Mouse (Mus musculus) megakaryocyte progenitor cell, adult 5-6 weeks (primary cell): ENCODE results near the gene Cfc1. TPM values are rescaled to one million over a fixed set of nuclear protein-coding genes. Genes with fewer than 3 reads are reported as not detected.

ENCODE experiments used
- ATAC-seq: replicated peaks from 2 replicates; pipeline ENCODE4 v1.8.0; 2016; ENCODE audit warnings: mild to moderate bottlenecking, moderate TSS enrichment, inconsistent platforms; ENCODE audit not compliant: poor library complexity
- total RNA-seq, 2 experiments: library from RNA; stranded (forward) in 1 of 2; stranded (reverse) in 1 of 2; fragments of 157-497, 149-512 nt in 1 of 2; fragments of 200-1000 nt in 1 of 2; gene quantifications; 2 replicates each; pipeline versions ENCODE4 v1.2.3 to v1.2.4; 2015 to 2017

The Cfc1 gene
- total RNA-seq, 2 experiments from 2014 or later, result 0.17 TPM; not detected in 1

GRCm38 (mm10) chr1:34547074-34547473, 11.6 kb downstream of the Cfc1 start:
- ATAC-seq, result no peak

DNA sequence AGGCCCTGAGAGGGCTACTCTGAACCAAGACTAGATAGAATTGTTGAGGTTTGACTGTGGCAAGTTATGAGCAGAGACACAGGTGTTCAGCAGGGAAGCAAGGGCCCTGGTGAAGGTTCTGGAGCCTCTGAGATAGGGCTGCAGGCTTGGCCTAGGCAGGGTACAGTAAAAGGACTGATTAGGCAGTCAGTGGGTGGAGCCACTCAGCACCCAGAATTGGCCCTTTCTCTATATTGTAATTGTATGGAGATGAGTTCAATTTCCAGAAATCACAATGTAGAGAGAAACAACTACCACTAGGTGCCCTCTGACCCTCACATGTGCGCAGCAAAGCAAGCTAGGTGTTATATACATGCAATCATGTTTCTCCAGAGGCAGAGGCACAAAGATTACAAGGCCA, 18.2 kb downstream of the Cfc1 start:
- ATAC-seq, result peak; percentile 37

DNA sequence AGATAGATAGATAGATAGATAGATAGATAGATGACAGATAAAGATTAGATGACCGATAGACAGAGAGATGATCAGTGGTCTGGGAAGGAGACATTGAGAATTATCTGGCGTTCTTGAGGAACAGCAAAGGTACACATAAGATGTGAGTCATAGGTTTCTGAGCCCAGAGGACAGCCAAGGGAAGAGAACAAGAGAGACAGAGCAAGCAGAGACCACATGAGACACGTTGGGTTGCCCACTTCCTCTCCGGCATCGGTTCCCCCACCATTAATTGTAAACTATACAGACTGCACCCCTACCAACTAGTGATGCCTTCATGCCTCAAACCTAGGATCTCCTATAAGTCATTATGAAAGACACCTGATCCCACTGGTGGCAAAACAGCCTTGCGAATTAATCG, 18.8 kb downstream of the Cfc1 start:
- peak; percentile 55; the same call in 1 of the 2 replicates for ATAC-seq

DNA sequence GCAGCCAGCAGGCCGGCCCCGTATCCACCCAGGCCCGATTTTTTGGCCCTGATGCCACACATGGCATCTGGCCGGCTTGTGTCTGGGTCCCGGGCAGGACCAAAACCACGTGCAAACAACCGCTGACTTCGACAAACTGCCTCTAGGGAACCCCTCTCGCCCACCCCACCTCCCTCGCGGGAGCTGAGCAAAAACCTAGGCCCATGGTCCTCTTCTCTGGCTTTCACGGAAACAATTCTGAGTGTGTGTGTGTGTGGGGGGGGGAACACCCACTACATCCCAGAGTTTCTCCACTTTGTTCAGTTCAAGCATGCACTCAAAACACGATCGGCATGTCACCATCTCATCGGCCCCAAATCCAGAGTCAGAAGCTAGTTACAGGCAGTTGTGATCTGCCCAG, 25.4 kb downstream of the Cfc1 start, which contains the start of gene Prss40:
Gene Prss40, minus strand, starts transcription at position 101 of the 400 bp plus-strand sequence.
- no peak for ATAC-seq

DNA sequence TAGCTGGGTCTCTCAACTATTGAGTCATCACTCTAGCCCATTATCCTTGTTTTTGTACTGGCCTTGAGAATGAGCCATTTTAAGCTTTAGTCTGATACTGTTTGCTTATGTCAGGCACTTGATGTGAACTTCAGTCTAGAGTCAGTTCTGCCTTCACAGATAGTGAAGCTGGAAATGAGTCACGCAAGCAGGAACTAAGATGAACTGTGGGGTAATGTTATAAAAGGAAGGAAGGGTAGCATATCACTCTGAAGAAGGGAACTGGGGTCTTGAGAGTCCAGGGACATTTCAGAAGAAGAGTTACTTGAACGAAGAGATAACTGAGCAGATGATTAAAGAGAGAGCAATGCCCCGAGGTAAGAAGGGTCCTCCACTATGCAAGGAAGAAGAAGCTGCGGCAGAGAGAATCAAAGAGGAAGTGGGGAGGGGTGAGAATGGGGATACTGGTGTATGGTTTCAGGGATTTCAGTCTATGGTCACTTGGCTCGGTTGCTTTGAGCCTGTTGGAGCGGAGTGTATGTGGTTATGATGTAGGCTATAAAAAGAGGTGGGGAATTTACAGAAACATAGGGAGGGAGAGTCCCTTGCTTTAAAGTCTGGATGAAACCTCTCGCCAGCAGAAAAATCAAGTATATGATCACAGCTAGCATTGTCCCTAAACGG, 29.1 kb downstream of the Cfc1 start:
- ATAC-seq, result peak; percentile 66

DNA sequence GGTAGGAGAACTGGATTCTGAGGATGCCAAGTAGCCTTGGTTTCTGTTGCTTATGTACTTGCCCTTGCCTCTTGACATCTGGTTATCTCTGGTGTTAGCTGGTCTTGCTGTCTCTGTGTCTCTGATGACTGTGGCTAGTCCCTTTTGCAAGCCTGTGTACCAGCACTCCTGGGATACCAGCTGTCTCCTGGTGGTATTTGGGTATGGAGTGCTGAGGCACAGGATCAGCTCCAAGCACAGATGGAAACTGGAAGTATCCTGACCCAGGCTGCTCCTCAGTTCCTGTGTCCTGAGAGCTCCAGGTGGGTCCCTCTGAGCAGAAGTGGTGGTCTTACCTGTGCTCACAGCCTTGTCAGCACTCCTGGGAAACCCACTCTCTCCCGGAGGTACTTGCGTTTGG, 32.7 kb downstream of the Cfc1 start:
- ATAC-seq, result no peak

GRCm38 (mm10) chr1:34569876-34570275, 34.4 kb downstream of the Cfc1 start:
- no peak for ATAC-seq

DNA sequence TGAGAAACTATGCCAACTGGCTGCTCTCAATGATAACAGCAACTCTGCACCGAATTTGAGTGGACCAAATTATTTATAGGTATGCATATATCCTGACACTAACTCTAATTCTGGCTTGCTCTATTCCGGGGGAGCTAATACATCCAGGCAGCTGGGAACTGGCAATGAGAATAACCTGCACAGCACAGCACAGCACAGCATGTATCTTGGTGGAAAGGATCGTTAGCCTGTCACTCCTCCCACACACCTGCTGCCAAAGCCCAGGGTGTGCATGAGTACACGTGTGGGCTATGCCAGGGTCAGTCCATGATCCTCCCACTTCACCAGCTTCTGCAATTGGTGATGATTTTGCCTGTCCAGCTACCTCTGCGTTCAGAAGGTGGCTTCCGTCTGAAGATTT, 36.0 kb downstream of the Cfc1 start:
- ATAC-seq, result no peak

DNA sequence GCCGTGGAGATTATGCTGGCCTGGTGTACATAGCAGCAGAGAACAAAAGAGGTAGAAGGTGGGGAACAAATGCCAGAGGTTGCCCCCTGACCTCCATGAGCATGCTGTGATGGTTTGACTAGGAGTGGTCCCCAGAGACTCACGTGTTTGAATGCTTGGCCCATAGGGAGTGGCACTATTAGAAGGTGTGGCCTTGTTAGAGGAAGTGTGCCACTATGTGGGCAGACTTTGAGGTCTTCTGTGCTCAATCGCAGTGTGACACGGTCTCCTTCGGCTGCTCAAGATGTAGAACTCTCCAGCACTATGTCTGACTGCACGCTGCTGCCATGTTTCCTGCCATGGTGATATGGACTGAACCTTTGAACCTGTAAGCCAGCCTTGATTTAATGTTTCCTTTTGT, 37.8 kb downstream of the Cfc1 start:
- peak; percentile 77 for ATAC-seq

DNA sequence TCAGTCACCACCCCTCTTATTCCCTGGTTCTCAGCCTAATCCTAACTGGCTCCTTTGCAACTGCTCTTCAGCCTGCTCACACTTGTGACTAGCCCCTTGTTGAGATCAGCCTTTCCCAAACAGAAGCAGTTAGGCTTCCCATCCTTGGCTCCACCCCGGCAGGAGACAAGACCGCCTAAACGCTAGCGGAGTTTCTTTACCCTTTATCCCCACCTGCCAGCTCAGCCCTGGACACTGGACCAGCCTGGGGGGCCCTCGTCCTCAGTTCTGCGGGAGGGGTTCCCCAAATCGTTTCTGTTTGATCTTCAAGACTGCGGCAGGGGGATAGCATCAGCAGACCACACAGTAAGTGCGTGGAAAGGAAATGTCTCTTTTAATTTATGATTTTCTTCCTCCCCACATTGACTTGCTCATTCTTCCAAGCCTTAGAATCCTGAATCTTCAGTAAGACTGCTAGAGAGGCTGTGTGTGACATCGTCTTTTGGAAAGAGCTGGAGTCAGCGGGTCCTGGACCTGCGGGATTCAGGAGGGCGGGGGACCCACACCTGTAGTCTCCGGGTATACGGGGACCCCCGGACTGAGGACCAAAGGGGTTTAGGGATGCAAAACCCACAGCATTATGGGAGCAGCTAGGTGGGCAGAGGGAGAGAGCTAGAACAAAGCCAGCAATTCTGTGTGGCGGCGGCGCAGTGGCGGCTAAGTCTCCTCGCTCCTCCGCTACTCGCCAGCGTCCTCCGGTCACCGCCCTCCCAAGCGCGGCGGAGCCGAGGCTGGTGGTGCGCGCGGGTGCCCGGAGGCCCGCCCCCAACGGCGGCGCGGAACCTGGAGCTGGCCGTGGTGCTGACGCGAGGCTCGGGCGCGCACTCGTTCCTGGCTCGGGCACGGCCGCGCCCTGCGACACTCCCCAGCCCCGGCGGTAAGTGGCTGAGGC, 43.7 kb downstream of the Cfc1 start, which contains the start of gene Amer3:
Gene Amer3, plus strand, starts transcription at position 807 of the 931 bp plus-strand sequence.
- ATAC-seq, result peak; percentile 99

- ATAC-seq, result no peak
Observed at GRCm38 (mm10) chr1:34579782-34580356, 44.4 kb downstream of the Cfc1 start.

GRCm38 (mm10) chr1:34582218-34582617, 46.8 kb downstream of the Cfc1 start:
- ATAC-seq, result no peak

GRCm38 (mm10) chr1:34583821-34584263, 48.4 kb downstream of the Cfc1 start:
- ATAC-seq, result 0 out of 2 replicates have a peak, but pooled peaks have one; percentile 12

DNA sequence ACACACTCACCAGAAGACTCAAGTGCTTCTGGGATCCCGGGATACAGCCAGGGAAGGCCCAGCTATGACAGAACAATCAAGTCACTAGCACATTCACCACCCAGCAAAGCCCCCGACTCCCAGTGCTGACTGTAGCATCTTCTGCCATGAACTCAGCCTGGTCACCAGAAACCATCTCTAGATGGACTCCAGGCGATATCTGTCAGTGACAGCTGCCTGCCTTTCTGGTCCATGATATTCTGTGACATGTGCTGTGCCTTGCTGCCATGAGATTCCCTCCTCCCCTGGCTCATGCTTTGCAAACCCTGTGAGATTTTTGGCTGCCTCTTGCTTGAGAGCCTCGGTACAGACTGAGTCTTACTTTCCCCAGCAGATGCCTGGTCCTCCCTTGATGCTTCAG, 49.3 kb downstream of the Cfc1 start:
- no peak for ATAC-seq

GRCm38 (mm10) chr1:34587298-34588096, 52.0 kb downstream of the Cfc1 start:
- no peak for ATAC-seq

Other genes with a start within 250 kb of the Cfc1 start
- 52.4 and 54.5 TPM in 2 replicates for gene Ccdc115, start 96.0 kb upstream of the Cfc1 start, total RNA-seq (2015)
- 65.5 and 65.9 TPM in 2 replicates for gene Ccdc115, start 96.0 kb upstream of the Cfc1 start, total RNA-seq (2017)
- 53.6 and 69.7 TPM in 2 replicates for gene Imp4, start 95.8 kb upstream of the Cfc1 start, total RNA-seq (2015)
- gene Imp4, start 95.8 kb upstream of the Cfc1 start, total RNA-seq (2017), result 29.5 and 32.1 TPM in 2 replicates
- gene Ptpn18, start 75.9 kb upstream of the Cfc1 start, total RNA-seq (2015), result 51.7 and 55.5 TPM in 2 replicates
- 287 and 316 TPM in 2 replicates for gene Ptpn18, start 75.9 kb upstream of the Cfc1 start, total RNA-seq (2017)
- 0.29 TPM in 1 of 2 replicates, not detected in the other for gene Prss39, start 37.2 kb upstream of the Cfc1 start, total RNA-seq (2015)
- gene Prss39, start 37.2 kb upstream of the Cfc1 start, total RNA-seq (2017), result not detected in 2 replicates
- not detected in 2 replicates for gene Prss40, start 25.3 kb downstream of the Cfc1 start, total RNA-seq (2015)
- not detected in 2 replicates for gene Prss40, start 25.3 kb downstream of the Cfc1 start, total RNA-seq (2017)
- not detected in 2 replicates for gene Amer3, start 44.0 kb downstream of the Cfc1 start, total RNA-seq (2015)
- gene Amer3, start 44.0 kb downstream of the Cfc1 start, total RNA-seq (2017), result not detected in 2 replicates